Comparison of ENCODE assay signal across 18 mouse cellular contexts in genomic region chr9:107301554-107302331, GRCm38 (mm10). TPM values are rescaled to one million over a fixed set of nuclear protein-coding genes. Genes with fewer than 3 reads are reported as not detected.
A peak's percentile ranks its signal among the peaks of the same experiment; 100 is the strongest.
DNase-seq lines count a peak whose midpoint lies in the region; ATAC-seq lines count a peak whose summit lies in the region.
"Had no signal": no experiment of that assay in that cellular context is flagged by ENCODE, and none has a peak within 500 bp of the region (broad histone marks: within the 10 kb centered on the region; RNA-seq: fewer than 3 reads in every experiment).

No protein-coding gene starts in this region.

- H3K27me3 ChIP-seq in heart, embryonic 15.5 days, result no peaks in the 10 kb centered on the region
- H3K27me3 ChIP-seq in embryonic facial prominence, embryonic 10.5 days (replicated peaks; ENCODE audit: low read depth, poor library complexity, severe bottlenecking), result peaks cover 13% of the 10 kb centered on the region; the same call in 1 of the 2 replicates
- peaks cover 9% of the 10 kb centered on the region; the same call in 1 of the 2 replicates for H3K27me3 ChIP-seq in limb, embryonic 10.5 days (ENCODE audit: low read depth, poor library complexity, severe bottlenecking)
- no peaks in the 10 kb centered on the region for H3K27me3 ChIP-seq in lung, embryonic 15.5 days
- H3K27me3 ChIP-seq: CH12.LX; limb, embryonic 12.5 days; neural tube, embryonic 15.5 days had no signal

- no peak for ATAC-seq in heart, embryonic 15.5 days (replicated peaks; ENCODE audit: insufficient number of reproducible peaks, insufficient read depth, low FRiP score, low read depth)
- no peak for ATAC-seq in lung, embryonic 15.5 days (ENCODE audit: borderline replicate concordance, extremely low read depth, low FRiP score, low TSS enrichment)
- ATAC-seq in cerebellum, adult (ENCODE audit: insufficient number of reproducible peaks, low FRiP score, low TSS enrichment), result no peak
- no peak for ATAC-seq in frontal cortex, adult (ENCODE audit: low TSS enrichment)
- ATAC-seq in activated CD4-positive, CD25-positive, alpha-beta regulatory T cell, adult 4 months, result no peak
- ATAC-seq: hindbrain, embryonic 16.5 days had no signal

- no peak overlapping the region for H3K4me3 ChIP-seq in heart, embryonic 15.5 days
- no peak overlapping the region for H3K4me3 ChIP-seq in embryonic facial prominence, embryonic 10.5 days
- H3K4me3 ChIP-seq in limb, embryonic 10.5 days, result no peak overlapping the region
- H3K4me3 ChIP-seq in lung, embryonic 15.5 days, result no peak overlapping the region
- H3K4me3 ChIP-seq: limb, embryonic 12.5 days; midbrain, embryonic 10.5 days; neural tube, embryonic 15.5 days had no signal

- H3K4me1 ChIP-seq in heart, embryonic 15.5 days (replicated peaks), result peaks cover 60% of the 10 kb centered on the region
- peaks cover 36% of the 10 kb centered on the region for H3K4me1 ChIP-seq in embryonic facial prominence, embryonic 10.5 days
- peaks cover 29% of the 10 kb centered on the region for H3K4me1 ChIP-seq in limb, embryonic 10.5 days
- H3K4me1 ChIP-seq in lung, embryonic 15.5 days, result peaks cover 51% of the 10 kb centered on the region

- DNase-seq in heart, postnatal 4 days, result no peak
- DNase-seq in embryonic facial prominence, embryonic 10.5 days (ENCODE audit: low spot score), result no peak
- DNase-seq in limb, embryonic 10.5 days (ENCODE audit: low spot score), result no peak
- DNase-seq: adrenal gland, adult 2 months; cerebellum, adult 9-10 months; kidney, postnatal 14 days; retina, postnatal 1 day; thymus, postnatal 25 days had no signal

- H3K36me3 ChIP-seq in heart, embryonic 15.5 days, result peaks cover 26% of the 10 kb centered on the region
- H3K36me3 ChIP-seq in embryonic facial prominence, embryonic 10.5 days (replicated peaks), result peaks cover 21% of the 10 kb centered on the region
- peaks cover 14% of the 10 kb centered on the region for H3K36me3 ChIP-seq in limb, embryonic 10.5 days
- peaks cover 16% of the 10 kb centered on the region; the same call in 1 of the 2 replicates for H3K36me3 ChIP-seq in lung, embryonic 15.5 days

- WGBS in heart, embryonic 15.5 days, result 76% methylated on average over 17 of the region's 17 CpGs
- 86% methylated on average over 17 of the region's 17 CpGs for WGBS in embryonic facial prominence, embryonic 10.5 days
- 87% methylated on average over 17 of the region's 17 CpGs for WGBS in limb, embryonic 10.5 days
- 73% methylated on average over 17 of the region's 17 CpGs for WGBS in lung, embryonic 15.5 days

- H3K4me2 ChIP-seq in heart, embryonic 15.5 days, result no peak overlapping the region
- H3K4me2 ChIP-seq in lung, embryonic 15.5 days, result no peak overlapping the region
- H3K4me2 ChIP-seq: limb, embryonic 12.5 days; neural tube, embryonic 15.5 days had no signal

- H3K9ac ChIP-seq in heart, embryonic 15.5 days, result no peak overlapping the region
- H3K9ac ChIP-seq in lung, embryonic 15.5 days, result no peak overlapping the region
- H3K9ac ChIP-seq: limb, embryonic 12.5 days; neural tube, embryonic 15.5 days had no signal

- 0 out of 2 replicates have a peak overlapping the region, but pooled peaks have one; percentile 16 for H3K27ac ChIP-seq in heart, embryonic 15.5 days
- H3K27ac ChIP-seq in embryonic facial prominence, embryonic 10.5 days (replicated peaks), result peak overlapping the region; percentile 54; the same call in 1 of the 2 replicates
- 0 out of 2 replicates have a peak overlapping the region, but pooled peaks have one; percentile 42 for H3K27ac ChIP-seq in limb, embryonic 10.5 days
- peak overlapping the region; percentile 43 for H3K27ac ChIP-seq in lung, embryonic 15.5 days
- H3K27ac ChIP-seq: limb, embryonic 12.5 days; midbrain, embryonic 10.5 days; neural tube, embryonic 15.5 days had no signal

- H3K9me3 ChIP-seq in heart, embryonic 15.5 days (replicated peaks), result no peaks in the 10 kb centered on the region
- no peaks in the 10 kb centered on the region for H3K9me3 ChIP-seq in embryonic facial prominence, embryonic 10.5 days
- H3K9me3 ChIP-seq in limb, embryonic 10.5 days (replicated peaks), result no peaks in the 10 kb centered on the region
- H3K9me3 ChIP-seq in lung, embryonic 15.5 days, result no peaks in the 10 kb centered on the region
- H3K9me3 ChIP-seq: limb, embryonic 12.5 days; midbrain, embryonic 10.5 days; neural tube, embryonic 15.5 days had no signal

RNA-seq across cellular contexts. Expression of gene Cish, which starts 5.9 kb away (rescaled TPM):
- polyA plus RNA-seq in heart, embryonic 15.5 days (2015; fragmentation: Nextera tagmentation; extraction: Ambion mirVana), result 31.1 and 36.3 TPM in 2 replicates
- total RNA-seq in heart, postnatal 4 days (2021), result 100 to 1,000 TPM; 146 to 176 TPM
- polyA plus RNA-seq in embryonic facial prominence, embryonic 10.5 days (2016; fragmentation: Nextera tagmentation; extraction: Ambion mirVana), result 6.7 and 7.2 TPM in 2 replicates
- 4.3 and 5.1 TPM in 2 replicates for polyA plus RNA-seq in limb, embryonic 10.5 days (2016; fragmentation: Nextera tagmentation; extraction: Ambion mirVana)
- 15.4 and 16.4 TPM in 2 replicates for polyA plus RNA-seq in lung, embryonic 15.5 days (2015; fragmentation: Nextera tagmentation; extraction: Ambion mirVana)
- 100 to 1,000 TPM; 116 to 135 TPM for polyA plus RNA-seq in activated CD4-positive, CD25-positive, alpha-beta regulatory T cell, adult 4 months (2017; shearing (Covaris generic))

RNA-seq across cellular contexts. Expression of gene Mapkapk3, which starts 12.1 kb away (rescaled TPM):
- 6.9 and 12.9 TPM in 2 replicates for polyA plus RNA-seq in heart, embryonic 15.5 days (2015; fragmentation: Nextera tagmentation; extraction: Ambion mirVana)
- 10 to 100 TPM; 18.3 to 18.9 TPM for total RNA-seq in heart, postnatal 4 days (2021)
- 4.9 and 5.1 TPM in 2 replicates for polyA plus RNA-seq in embryonic facial prominence, embryonic 10.5 days (2016; fragmentation: Nextera tagmentation; extraction: Ambion mirVana)
- 5.3 and 5.9 TPM in 2 replicates for polyA plus RNA-seq in limb, embryonic 10.5 days (2016; fragmentation: Nextera tagmentation; extraction: Ambion mirVana)
- 13.3 and 17.8 TPM in 2 replicates for polyA plus RNA-seq in lung, embryonic 15.5 days (2015; fragmentation: Nextera tagmentation; extraction: Ambion mirVana)
- 10 to 100 TPM; 57.5 to 62.0 TPM for polyA plus RNA-seq in activated CD4-positive, CD25-positive, alpha-beta regulatory T cell, adult 4 months (2017; shearing (Covaris generic))

RNA-seq across cellular contexts. Expression of gene Hemk1, which starts 36.4 kb away (rescaled TPM):
- polyA plus RNA-seq in heart, embryonic 15.5 days (2015; fragmentation: Nextera tagmentation; extraction: Ambion mirVana), result 11.2 and 11.8 TPM in 2 replicates
- 10 to 100 TPM; 13.0 to 15.0 TPM for total RNA-seq in heart, postnatal 4 days (2021)
- polyA plus RNA-seq in embryonic facial prominence, embryonic 10.5 days (2016; fragmentation: Nextera tagmentation; extraction: Ambion mirVana), result 10.7 and 11.6 TPM in 2 replicates
- 10.3 and 12.2 TPM in 2 replicates for polyA plus RNA-seq in limb, embryonic 10.5 days (2016; fragmentation: Nextera tagmentation; extraction: Ambion mirVana)
- 9.7 and 11.4 TPM in 2 replicates for polyA plus RNA-seq in lung, embryonic 15.5 days (2015; fragmentation: Nextera tagmentation; extraction: Ambion mirVana)
- 10 to 100 TPM; 25.4 to 27.3 TPM for polyA plus RNA-seq in activated CD4-positive, CD25-positive, alpha-beta regulatory T cell, adult 4 months (2017; shearing (Covaris generic))

RNA-seq across cellular contexts. Expression of gene 6430571L13Rik, which starts 38.7 kb away (rescaled TPM):
- 0.90 and 1.1 TPM in 2 replicates for polyA plus RNA-seq in heart, embryonic 15.5 days (2015; fragmentation: Nextera tagmentation; extraction: Ambion mirVana)
- total RNA-seq in heart, postnatal 4 days (2021), result 1 to 10 TPM; 4.6 to 5.8 TPM
- 0.83 and 0.95 TPM in 2 replicates for polyA plus RNA-seq in embryonic facial prominence, embryonic 10.5 days (2016; fragmentation: Nextera tagmentation; extraction: Ambion mirVana)
- polyA plus RNA-seq in limb, embryonic 10.5 days (2016; fragmentation: Nextera tagmentation; extraction: Ambion mirVana), result 0.72 and 0.74 TPM in 2 replicates
- polyA plus RNA-seq in lung, embryonic 15.5 days (2015; fragmentation: Nextera tagmentation; extraction: Ambion mirVana), result 0.47 and 0.79 TPM in 2 replicates
- 1 to 10 TPM; 2.7 to 4.6 TPM for polyA plus RNA-seq in activated CD4-positive, CD25-positive, alpha-beta regulatory T cell, adult 4 months (2017; shearing (Covaris generic))
